Mouse (Mus musculus) MEL (cell line): ENCODE measurements around the gene Limch1.

Source experiments
- CTCF ChIP-seq, 3 experiments: IDR thresholded peaks in 2 of 3; conservative IDR thresholded peaks in 1 of 3; 2 replicates each; pipeline ENCODE4 v1.5.1; 2011 to 2012; ENCODE audit warnings: low read length in 3 of 3, low read depth in 2 of 3, mild to moderate bottlenecking in 2 of 3, improper control_type of control experiment in 1 of 3, inconsistent platforms in 1 of 3, mixed read lengths in 1 of 3, moderate library complexity in 1 of 3; ENCODE audit not compliant: control insufficient read depth in 1 of 3, insufficient read depth in 1 of 3, poor library complexity in 1 of 3, severe bottlenecking in 1 of 3
- GATA1 ChIP-seq: IDR thresholded peaks from 2 replicates; pipeline ENCODE4 v1.6.1; 2011; ENCODE audit warnings: low read depth, low read length, improper control_type of control experiment
- JUND ChIP-seq: IDR thresholded peaks from 2 replicates; pipeline ENCODE4 v1.6.1; 2011; ENCODE audit warnings: low read depth, mild to moderate bottlenecking, improper control_type of control experiment, low read length
- MAFK ChIP-seq: IDR thresholded peaks from 2 replicates; pipeline ENCODE4 v1.6.1; 2011; ENCODE audit warnings: low read depth, mild to moderate bottlenecking, low read length, improper control_type of control experiment, borderline replicate concordance
- MYC ChIP-seq: IDR thresholded peaks from 2 replicates; pipeline ENCODE4 v1.6.1; 2011; ENCODE audit warnings: low read depth, mild to moderate bottlenecking, low read length, improper control_type of control experiment, moderate library complexity
- POLR2A ChIP-seq, 2 experiments: IDR thresholded peaks; 2 replicates each; pipeline ENCODE4 v1.6.1; 2011 to 2012; ENCODE audit warnings: low read length in 2 of 2, mild to moderate bottlenecking in 2 of 2, control low read depth in 1 of 2, improper control_type of control experiment in 1 of 2, low read depth in 1 of 2, moderate library complexity in 1 of 2; ENCODE audit not compliant: control insufficient read depth in 1 of 2, insufficient read depth in 1 of 2, poor library complexity in 1 of 2
- RCOR1 ChIP-seq: IDR thresholded peaks from 2 replicates; pipeline ENCODE4 v1.6.1; 2012; ENCODE audit warnings: low read depth, mild to moderate bottlenecking, inconsistent platforms, low read length, improper control_type of control experiment
- SIN3A ChIP-seq: IDR thresholded peaks from 2 replicates; pipeline ENCODE4 v1.6.1; 2012; ENCODE audit warnings: low read length, improper control_type of control experiment, inconsistent platforms
- USF2 ChIP-seq, 2 experiments: IDR thresholded peaks; 2 replicates each; pipeline ENCODE4 v1.6.1; 2011 to 2012; ENCODE audit warnings: improper control_type of control experiment in 2 of 2, low read length in 2 of 2, borderline replicate concordance in 1 of 2, inconsistent platforms in 1 of 2, low read depth in 1 of 2, mild to moderate bottlenecking in 1 of 2; ENCODE audit not compliant: insufficient read depth in 1 of 2
- ZNF384 ChIP-seq: IDR thresholded peaks from 2 replicates; pipeline ENCODE4 v1.6.1; 2012; ENCODE audit warnings: low read depth, mild to moderate bottlenecking, inconsistent platforms, low read length, improper control_type of control experiment

DNA sequence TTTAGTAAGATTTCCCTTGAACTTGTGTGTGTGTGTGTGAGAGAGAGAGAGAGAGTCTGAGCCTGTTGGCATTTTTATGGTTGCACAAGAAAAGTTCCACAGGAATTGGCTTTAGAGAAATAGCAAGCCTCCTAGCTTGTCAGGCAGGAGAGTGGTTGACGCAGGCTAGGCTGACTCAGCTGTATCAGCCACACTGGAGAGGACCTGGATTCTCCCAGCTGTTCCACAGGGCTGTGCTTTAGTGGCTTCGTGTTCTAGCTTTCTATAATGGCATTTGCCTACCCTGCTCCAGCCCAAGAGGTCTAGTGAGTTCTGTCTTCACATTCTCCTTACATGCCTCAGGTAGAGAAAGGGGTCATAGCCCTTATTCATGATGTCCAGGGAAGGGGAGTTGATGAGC lies 13.7 kb downstream of the Limch1 start:
- TF ChIP-seq RCOR1 (no peak), CTCF (IDR thresholded peaks at IDR 0.05 in 2 of 3, conservative IDR thresholded peaks at IDR 0.05 in 1 of 3; ENCODE audit: control insufficient read depth in 1 of 3, insufficient read depth in 1 of 3, low read depth in 2 of 3, low read length in 3 of 3, poor library complexity in 1 of 3, severe bottlenecking in 1 of 3) (no peak), ZNF384 (no peak), JUND (no peak), GATA1 (no peak), MAFK (no peak), POLR2A (IDR thresholded peaks at IDR 0.05; ENCODE audit: control insufficient read depth in 1 of 2, insufficient read depth in 1 of 2, low read depth in 1 of 2, low read length in 2 of 2, poor library complexity in 1 of 2) (no peak), SIN3A (no peak), USF2 (IDR thresholded peaks at IDR 0.05; ENCODE audit: borderline replicate concordance in 1 of 2, insufficient read depth in 1 of 2, low read depth in 1 of 2, low read length in 2 of 2) (no peak), MYC (no peak)
